Mouse (Mus musculus): ENCODE results near the gene Iqschfp.

DNA sequence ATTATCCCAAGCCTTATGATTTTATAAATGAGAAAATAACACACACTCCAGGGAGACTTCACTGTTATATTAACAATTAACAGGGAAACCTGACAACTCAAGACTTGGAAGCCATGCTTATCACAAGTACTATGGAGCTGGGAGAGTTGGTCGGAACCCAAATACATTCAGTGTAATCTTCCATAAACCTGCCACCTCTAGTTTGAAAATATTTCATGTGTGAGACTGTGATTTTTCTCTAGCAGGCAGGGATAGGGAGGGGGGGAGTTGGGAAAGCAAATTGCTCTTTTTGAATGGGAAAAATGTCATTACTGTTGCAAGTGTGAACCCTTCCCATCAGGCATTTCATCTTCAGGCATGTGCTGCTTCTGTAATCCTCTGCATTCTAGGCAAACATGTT, 304.9 kb downstream of the Iqschfp start:
- TF ChIP-seq CTCF (IDR thresholded peaks at IDR 0.05; ENCODE audit: insufficient read depth, low read depth, low read length): no peak
- TF ChIP-seq POLR2A (IDR thresholded peaks at IDR 0.05; ENCODE audit: insufficient read depth, low read depth, low read length): no peak
